In the genomic region with DNA sequence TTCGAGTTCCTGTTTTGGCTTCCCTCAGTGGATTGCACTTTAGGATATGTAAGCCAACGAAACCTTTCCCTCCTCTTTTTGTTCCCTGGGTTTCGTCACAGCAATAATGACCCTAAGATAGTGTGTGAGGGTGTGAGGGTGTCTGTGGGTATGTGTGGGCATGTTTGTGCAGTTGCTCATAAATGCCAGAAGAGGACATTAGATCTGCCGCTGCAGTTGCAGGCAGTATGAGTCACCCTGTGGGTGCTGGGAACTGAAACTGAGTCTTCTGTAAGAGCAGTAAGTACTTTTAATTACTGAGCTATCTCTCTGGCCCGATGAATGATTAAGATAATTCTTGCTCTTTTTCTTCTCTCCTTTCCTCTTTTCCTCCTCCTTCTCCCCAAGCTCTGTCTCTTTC, we compare ENCODE assay signal across 16 mouse cellular contexts.
"Had no signal": no experiment of that assay in that cellular context is flagged by ENCODE, and none has a peak within 500 bp of the region (broad histone marks: within the 10 kb centered on the region; RNA-seq: fewer than 3 reads in every experiment).

No protein-coding gene starts in this region.

- DNase-seq: gastrocnemius, adult 2 months; gastrocnemius, postnatal 10 days; gastrocnemius, postnatal 25 days; heart, adult 18-20 months; heart, postnatal 14 days; heart, postnatal 36 days; kidney, adult 11 months; kidney, adult 2 months; kidney, adult 9 months; kidney, postnatal 14 days; kidney, postnatal 36 days; layer of hippocampus, adult 9-11 months; layer of hippocampus, postnatal 36 days; left cerebral cortex, postnatal 4 days; liver, embryonic 13.5 days; liver, postnatal 0 days had no signal
